In the genomic region with DNA sequence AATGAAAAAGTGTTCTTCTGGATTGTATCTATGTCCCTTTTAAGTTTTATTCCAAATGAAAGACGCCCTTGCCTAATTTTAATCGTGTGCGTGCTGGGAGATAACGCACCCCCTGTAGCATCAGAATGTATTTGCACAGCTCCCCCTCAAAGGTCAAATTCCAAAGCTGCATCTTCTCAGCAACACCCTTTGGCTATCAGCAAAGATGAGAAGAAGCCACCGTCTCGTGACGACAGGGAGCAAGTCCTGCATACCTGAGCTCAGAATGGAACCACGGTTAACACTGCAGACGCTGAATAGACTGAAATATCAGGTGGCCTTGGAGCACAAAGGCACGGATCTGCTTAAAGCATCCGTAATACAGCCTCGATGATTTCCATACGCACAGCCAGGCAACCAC, we compare ENCODE assay signal across 25 mouse cellular contexts.
DNase-seq lines count a peak whose midpoint lies in the region; ATAC-seq lines count a peak whose summit lies in the region.
"Had no signal": no experiment of that assay in that cellular context is flagged by ENCODE, and none has a peak within 500 bp of the region (broad histone marks: within the 10 kb centered on the region; RNA-seq: fewer than 3 reads in every experiment).

No protein-coding gene starts in this region.

- no peak overlapping the region for H3K4me2 ChIP-seq in heart, embryonic 13.5 days
- H3K4me2 ChIP-seq: embryonic facial prominence, embryonic 12.5 days; forebrain, embryonic 13.5 days; forebrain, embryonic 15.5 days had no signal

- peak; percentile 84 for DNase-seq in heart, embryonic 10.5 days (ENCODE audit: low spot score)
- DNase-seq in heart, postnatal 4 days, result no peak
- no peak for DNase-seq in heart, adult 9 months (ENCODE audit: low spot score in 2 of 2)
- DNase-seq in R1 (ENCODE audit: low read depth, low spot score), result peak; percentile 44
- DNase-seq in yolk sac, embryonic 10.5 days (ENCODE audit: low spot score), result peak; percentile 66
- DNase-seq in urinary bladder, postnatal 36 days (ENCODE audit: low spot score in 2 of 2), result no peak
- DNase-seq: adrenal gland, adult 8-10 months; adrenal gland, postnatal 14 days; adrenal gland, postnatal 36 days; B cell, adult 2 months; cerebellum, adult 11-12 months; cerebellum, adult 2 months; cerebellum, adult 9-10 months; cerebellum, postnatal 10 days; cerebellum, postnatal 25 days had no signal

- peaks cover 56% of the 10 kb centered on the region for H3K4me1 ChIP-seq in heart, embryonic 10.5 days
- H3K4me1 ChIP-seq in heart, embryonic 13.5 days, result peaks cover 64% of the 10 kb centered on the region
- H3K4me1 ChIP-seq: forebrain, embryonic 13.5 days; forebrain, embryonic 15.5 days had no signal

- no peaks in the 10 kb centered on the region for H3K9me3 ChIP-seq in heart, embryonic 10.5 days
- 0 out of 2 replicates have a peak, but pooled peaks cover 6% of the 10 kb centered on the region for H3K9me3 ChIP-seq in heart, embryonic 13.5 days
- H3K9me3 ChIP-seq: embryonic facial prominence, embryonic 12.5 days; forebrain, embryonic 13.5 days; forebrain, embryonic 15.5 days had no signal

- no peak for ATAC-seq in heart, embryonic 13.5 days (ENCODE audit: extremely low read depth, insufficient number of reproducible peaks, low FRiP score, low TSS enrichment)
- ATAC-seq: activated CD4-positive, CD25-positive, alpha-beta regulatory T cell, adult 4 months; CD4-positive, CD25-positive, alpha-beta regulatory T cell, adult 4 months; forebrain, embryonic 13.5 days; forebrain, embryonic 15.5 days; Patski had no signal

- 49% methylated on average over 13 of the region's 13 CpGs for WGBS in heart, embryonic 10.5 days
- WGBS in heart, embryonic 13.5 days, result 33% methylated on average over 13 of the region's 13 CpGs

- no peak overlapping the region for H3K4me3 ChIP-seq in heart, embryonic 10.5 days
- no peak overlapping the region for H3K4me3 ChIP-seq in heart, embryonic 13.5 days
- H3K4me3 ChIP-seq: embryonic facial prominence, embryonic 10.5 days; embryonic facial prominence, embryonic 12.5 days; forebrain, embryonic 13.5 days; forebrain, embryonic 15.5 days had no signal

- no peaks in the 10 kb centered on the region for H3K27me3 ChIP-seq in heart, embryonic 10.5 days (ENCODE audit: insufficient read depth, poor library complexity, severe bottlenecking)
- H3K27me3 ChIP-seq in heart, embryonic 13.5 days (replicated peaks), result no peaks in the 10 kb centered on the region
- H3K27me3 ChIP-seq: CH12.LX; embryonic facial prominence, embryonic 12.5 days; forebrain, embryonic 13.5 days; forebrain, embryonic 15.5 days; Patski had no signal

- H3K27ac ChIP-seq in heart, embryonic 10.5 days, result peak overlapping the region; percentile 23; the same call in 1 of the 2 replicates
- 0 out of 2 replicates have a peak overlapping the region, but pooled peaks have one; percentile 29 for H3K27ac ChIP-seq in heart, embryonic 13.5 days (replicated peaks)
- H3K27ac ChIP-seq: embryonic facial prominence, embryonic 10.5 days; embryonic facial prominence, embryonic 12.5 days; forebrain, embryonic 13.5 days; forebrain, embryonic 15.5 days had no signal

- H3K36me3 ChIP-seq in heart, embryonic 10.5 days, result peaks cover 49% of the 10 kb centered on the region
- H3K36me3 ChIP-seq in heart, embryonic 13.5 days, result peaks cover 50% of the 10 kb centered on the region
- H3K36me3 ChIP-seq: G1E had no signal

- no peak overlapping the region for H3K9ac ChIP-seq in heart, embryonic 13.5 days
- H3K9ac ChIP-seq: embryonic facial prominence, embryonic 12.5 days; forebrain, embryonic 13.5 days; forebrain, embryonic 15.5 days had no signal

Comparison
In these comparisons a context has a peak if more than half of its experiments do, and no peak if none do; other contexts are left out.
1. DNase-seq: peak in heart, embryonic 10.5 days (single experiment), R1 (single experiment) and yolk sac, embryonic 10.5 days (single experiment); none in heart, postnatal 4 days (single experiment), heart, adult 9 months (0 of 2) and urinary bladder, postnatal 36 days (0 of 2).